Mouse (Mus musculus): ENCODE results near the gene Gm11077.

Gm11077 gene

DNA sequence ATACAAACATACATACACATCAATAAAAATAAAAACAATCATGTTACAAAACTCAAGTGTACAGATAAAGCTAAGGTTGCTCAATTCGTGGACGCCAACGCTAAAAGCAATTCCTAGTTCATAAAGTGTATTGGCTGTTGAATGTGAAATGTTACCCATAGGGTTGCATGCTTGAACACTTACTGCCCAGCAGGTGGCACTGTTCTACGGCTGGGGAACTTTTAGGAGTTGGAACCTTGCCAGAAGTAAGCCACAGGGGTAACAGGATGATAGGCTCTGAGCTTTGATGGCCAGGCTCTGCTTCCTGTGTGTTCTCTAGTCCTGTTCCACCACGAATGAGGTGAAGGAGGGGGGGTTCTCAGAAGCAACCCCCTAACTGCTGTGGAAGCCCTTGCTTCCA lies at the start of gene Gm11077:
Gene Gm11077 (plus strand): TSS at position 13 of the 400 bp plus-strand sequence.
- ChIA-PET CTCF (interaction anchor here in 1 of 4 experiments (1.5 kb wide), 1 partner anchor 14 kb away, joined by 3 read pairs; no protein-coding TSS in a partner anchor), POLR2A (interaction anchor here in 1 of 4 experiments (0.9 kb wide), 1 partner anchor 123 kb away, joined by 3 read pairs; no protein-coding TSS in a partner anchor)

DNA sequence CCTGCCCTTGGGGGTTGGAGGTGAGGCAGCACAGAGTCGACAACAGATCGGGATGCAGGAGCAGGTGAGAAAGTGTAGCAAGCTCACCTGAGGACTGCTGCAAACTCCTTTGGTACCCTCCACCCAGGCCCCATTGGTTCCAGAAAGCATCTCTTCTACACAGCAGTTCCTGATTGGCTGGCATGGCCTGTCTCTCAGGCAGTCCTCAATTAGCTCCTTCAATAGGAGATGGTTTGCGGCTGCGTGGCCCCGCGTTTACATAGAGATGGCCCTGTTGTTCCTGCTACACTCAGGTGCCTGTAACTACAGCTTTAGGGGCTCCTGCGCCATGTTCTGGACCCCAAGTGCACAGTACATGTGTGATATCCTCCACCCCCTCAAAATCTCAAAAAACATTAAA lies 48.4 kb upstream of the Gm11077 start:
- POLR2A ChIA-PET = interaction anchor here (0.5 to 4.1 kb wide), 10 partner anchors 9 to 230 kb away, joined by 3 to 35 read pairs (median 3); no protein-coding TSS in a partner anchor
- CTCF ChIA-PET = interaction anchor here in 2 of 4 experiments (0.6 to 0.8 kb wide), 5 partner anchors 11 to 86 kb away, joined by 3 to 5 read pairs (median 3); no protein-coding TSS in a partner anchor

DNA sequence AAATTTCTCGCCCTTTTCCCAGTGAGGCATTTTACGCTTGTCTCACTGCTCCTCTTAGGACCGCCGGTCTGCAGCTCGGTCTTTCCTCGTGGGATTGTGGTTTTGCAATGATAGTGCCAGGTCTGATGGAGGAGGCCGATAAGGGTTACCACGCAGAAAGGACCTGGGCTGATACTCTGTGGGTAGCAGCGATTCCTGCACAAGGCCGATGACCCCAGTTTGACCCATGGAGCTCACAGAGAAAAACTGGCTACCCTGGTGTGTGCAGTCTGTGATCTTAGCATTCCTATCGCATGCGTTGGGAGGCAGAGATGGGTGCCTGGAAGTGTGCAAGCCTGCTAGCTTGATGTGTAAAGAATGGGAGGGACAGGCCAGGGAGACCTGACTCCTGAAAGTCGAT lies 46.3 kb upstream of the Gm11077 start:
- ChIA-PET CTCF (interaction anchor here in 2 of 4 experiments (1.1 to 2.1 kb wide), 4 partner anchors 9 to 32 kb away, joined by 3 to 5 read pairs (median 4); no protein-coding TSS in a partner anchor), POLR2A (interaction anchor here in 2 of 4 experiments (0.6 to 1.8 kb wide), 7 partner anchors 14 to 482 kb away, joined by 3 to 5 read pairs (median 3); no protein-coding TSS in a partner anchor)

- ChIA-PET CTCF (interaction anchor here in 1 of 4 experiments (1.0 to 2.1 kb wide), 3 partner anchors 22 to 167 kb away, joined by 3 to 5 read pairs (median 3); no protein-coding TSS in a partner anchor), POLR2A (interaction anchor here in 3 of 4 experiments (0.6 to 1.8 kb wide), 5 partner anchors 14 to 163 kb away, joined by 3 to 9 read pairs (median 4); no protein-coding TSS in a partner anchor)
Observed at GRCm38 (mm10) chr6:140684403-140684802, 44.7 kb upstream of the Gm11077 start.

DNA sequence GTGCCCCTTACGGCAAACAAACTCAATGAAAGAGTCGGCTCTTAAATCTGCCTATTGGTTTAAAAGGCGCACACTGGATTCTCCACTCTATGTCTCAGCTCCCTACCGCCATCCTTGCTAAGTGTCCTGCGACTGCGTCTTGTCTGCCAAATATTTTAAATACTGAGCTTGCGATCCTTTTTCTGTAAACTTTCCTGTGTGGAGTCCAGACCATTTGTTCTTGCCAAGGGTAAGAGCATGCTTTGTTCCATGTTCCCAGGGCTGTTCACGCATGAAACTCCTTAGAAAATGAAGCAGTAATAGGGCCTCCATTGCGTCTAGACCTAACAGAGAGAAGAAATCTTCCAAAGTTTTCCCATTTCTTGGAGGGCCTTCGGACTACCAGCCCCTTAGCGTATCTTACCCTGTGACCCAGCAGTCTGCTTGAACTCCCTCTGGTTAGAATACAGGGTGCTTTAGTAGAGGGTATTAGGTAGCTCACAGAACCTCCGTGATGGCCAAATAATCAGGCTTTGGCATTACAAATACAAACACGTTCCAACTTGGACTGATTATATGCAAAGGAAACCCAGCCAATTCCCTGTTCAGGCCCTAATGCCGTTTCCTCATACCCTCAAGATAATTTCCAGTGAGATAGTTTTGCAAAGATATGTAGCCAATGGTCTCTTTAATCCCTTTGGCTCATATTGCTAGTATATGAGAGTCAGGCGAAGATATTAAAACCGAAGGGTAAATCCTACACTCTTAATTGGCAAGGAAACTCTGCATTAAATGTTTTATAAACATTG lies 39.3 kb upstream of the Gm11077 start:
- ChIA-PET CTCF (interaction anchor here in 2 of 4 experiments (0.5 to 0.8 kb wide), 2 partner anchors 23 kb away, joined by 3 read pairs; no protein-coding TSS in a partner anchor), POLR2A (interaction anchor here in 2 of 4 experiments (0.6 to 1.3 kb wide), 3 partner anchors 18 to 61 kb away, joined by 3 to 5 read pairs (median 3); no protein-coding TSS in a partner anchor)

- POLR2A ChIA-PET = interaction anchor here in 2 of 4 experiments (0.5 to 0.7 kb wide), 2 partner anchors 141 to 263 kb away, joined by 4 to 6 read pairs; no protein-coding TSS in a partner anchor
- CTCF ChIA-PET = interaction anchor here in 1 of 4 experiments (0.7 kb wide), 1 partner anchor 11 kb away, joined by 3 read pairs; no protein-coding TSS in a partner anchor
Observed at GRCm38 (mm10) chr6:140692160-140692559, 36.9 kb upstream of the Gm11077 start.

DNA sequence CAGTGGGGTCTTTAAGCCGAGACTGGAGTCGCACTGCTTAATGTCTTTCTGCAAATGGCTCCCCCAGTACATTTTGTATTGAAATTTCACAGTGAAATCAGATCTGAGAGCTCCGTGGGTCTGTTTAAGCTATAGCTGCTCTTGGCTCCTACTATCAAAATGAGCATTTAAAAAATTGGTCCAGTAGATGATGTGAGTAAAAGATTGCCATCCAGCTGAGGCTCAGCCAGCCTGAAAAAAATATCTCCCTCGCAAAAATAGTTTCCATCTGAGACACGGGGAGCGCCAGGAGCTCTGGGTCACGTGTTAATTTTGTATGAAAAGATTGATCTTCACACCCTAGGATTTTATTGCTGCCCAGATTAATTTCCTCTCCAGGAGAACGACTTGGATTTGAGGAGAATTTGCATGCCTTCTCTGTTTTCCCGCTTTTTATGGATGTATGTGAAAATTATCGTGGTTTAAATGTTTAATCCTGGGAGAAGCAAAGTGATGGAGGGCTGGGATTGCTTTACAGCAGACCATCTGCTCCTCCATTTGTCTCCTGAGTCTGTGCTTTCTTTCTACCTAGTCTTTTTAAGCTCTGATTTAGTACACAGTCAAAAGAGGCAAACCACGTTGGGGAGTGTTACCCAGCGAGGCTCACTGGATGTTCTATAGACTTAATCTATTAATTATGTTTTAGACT lies 32.7 kb upstream of the Gm11077 start:
- CTCF ChIA-PET = interaction anchor here in 1 of 4 experiments (1.7 kb wide), 1 partner anchor 11 kb away, joined by 3 read pairs; no protein-coding TSS in a partner anchor
- POLR2A ChIA-PET = interaction anchor here in 1 of 4 experiments (1.1 kb wide), 1 partner anchor 22 kb away, joined by 3 read pairs; no protein-coding TSS in a partner anchor

- POLR2A ChIA-PET = no interaction called here
Observed at GRCm38 (mm10) chr6:140697994-140698393, 31.1 kb upstream of the Gm11077 start.

DNA sequence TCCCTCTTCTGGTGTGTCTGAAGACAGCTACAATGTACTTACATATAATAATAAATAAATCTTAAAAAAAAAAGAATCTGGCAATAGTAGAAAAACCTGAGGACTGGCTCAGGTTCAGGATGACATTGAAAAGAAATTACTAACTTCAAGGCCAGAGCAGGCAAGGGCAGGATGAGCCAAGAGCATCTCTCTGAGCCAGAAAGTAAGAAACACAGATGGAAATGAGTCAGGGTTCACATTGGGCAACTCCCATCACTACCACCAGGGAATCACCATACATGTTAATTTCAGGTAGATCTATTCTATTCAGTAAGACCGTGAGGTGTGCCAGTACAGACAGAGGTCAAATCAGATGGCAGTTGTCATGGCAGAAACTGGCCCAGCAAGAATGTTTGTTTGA lies 30.5 kb upstream of the Gm11077 start:
- POLR2A ChIA-PET = interaction anchor here in 1 of 4 experiments (1.3 kb wide), 1 partner anchor 96 kb away, joined by 5 read pairs; no protein-coding TSS in a partner anchor

More at GRCm38 (mm10) chr6:140697994-140698393, 31.1 kb upstream of the Gm11077 start:
- CTCF ChIA-PET = interaction anchor here in 1 of 4 experiments (0.6 to 1.0 kb wide), 2 partner anchors 17 to 489 kb away, joined by 3 to 4 read pairs; no protein-coding TSS in a partner anchor

GRCm38 (mm10) chr6:140701259-140701658 lies 27.8 kb upstream of the Gm11077 start:
- ChIA-PET POLR2A (interaction anchor here in 2 of 4 experiments (0.5 to 1.1 kb wide), 2 partner anchors 17 to 119 kb away, joined by 3 read pairs; no protein-coding TSS in a partner anchor), CTCF (interaction anchor here in 2 of 4 experiments (1.0 to 1.8 kb wide), 4 partner anchors 11 to 184 kb away, joined by 3 to 4 read pairs (median 4); no protein-coding TSS in a partner anchor)

More for the DNA sequence above, 30.5 kb upstream of the Gm11077 start:
- CTCF ChIA-PET = interaction anchor here in 1 of 4 experiments (0.6 kb wide), 1 partner anchor 488 kb away, joined by 4 read pairs; no protein-coding TSS in a partner anchor

DNA sequence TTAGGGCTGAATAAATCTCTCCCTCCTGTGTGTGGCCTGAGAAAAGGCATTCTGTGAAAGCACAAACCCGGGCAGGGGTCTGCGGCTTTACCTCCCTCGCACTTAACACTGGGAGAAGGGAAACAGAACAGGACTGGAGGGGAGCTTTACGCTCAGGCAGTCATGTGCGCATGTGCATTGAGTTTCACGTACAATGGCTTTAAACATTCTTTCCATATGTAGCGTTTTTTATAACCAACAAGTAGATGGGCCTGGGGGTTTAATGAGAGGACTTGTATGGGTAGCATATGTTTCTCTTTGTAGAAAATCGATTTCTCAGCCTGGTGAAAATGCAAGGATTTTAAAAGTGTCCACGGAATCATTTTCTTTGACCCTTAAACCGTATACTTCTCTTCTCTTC lies 24.0 kb upstream of the Gm11077 start:
- POLR2A ChIA-PET = interaction anchor here in 2 of 4 experiments (0.5 to 1.3 kb wide), 4 partner anchors 16 to 271 kb away, joined by 3 read pairs; no protein-coding TSS in a partner anchor
- CTCF ChIA-PET = interaction anchor here in 2 of 4 experiments (0.7 to 1.1 kb wide), 2 partner anchors 10 to 44 kb away, joined by 3 to 5 read pairs; no protein-coding TSS in a partner anchor

DNA sequence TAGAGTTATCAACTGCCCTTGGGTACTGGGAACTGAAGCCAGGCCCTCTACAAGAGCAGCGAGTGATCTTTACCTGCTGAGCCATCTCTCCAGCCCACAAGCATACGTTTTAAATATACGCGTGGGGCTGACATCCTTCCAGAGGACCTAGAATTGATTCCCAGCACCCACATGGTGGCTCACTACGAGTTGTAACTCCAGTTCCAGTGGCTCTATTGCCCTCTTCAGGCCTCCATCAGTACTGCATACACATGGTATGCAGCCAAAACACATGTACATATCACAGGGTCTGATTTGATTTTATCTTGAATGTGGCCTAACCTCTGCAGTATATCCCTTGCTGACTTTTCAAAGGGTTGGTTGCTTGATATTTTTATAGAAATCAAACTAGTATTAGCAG lies 23.0 kb upstream of the Gm11077 start:
- ChIA-PET CTCF (interaction anchor here in 2 of 4 experiments (0.6 to 1.9 kb wide), 3 partner anchors 10 to 456 kb away, joined by 3 to 9 read pairs (median 4); no protein-coding TSS in a partner anchor), POLR2A (interaction anchor here in 1 of 4 experiments (1.3 kb wide), 2 partner anchors 15 to 40 kb away, joined by 3 to 4 read pairs; no protein-coding TSS in a partner anchor)

DNA sequence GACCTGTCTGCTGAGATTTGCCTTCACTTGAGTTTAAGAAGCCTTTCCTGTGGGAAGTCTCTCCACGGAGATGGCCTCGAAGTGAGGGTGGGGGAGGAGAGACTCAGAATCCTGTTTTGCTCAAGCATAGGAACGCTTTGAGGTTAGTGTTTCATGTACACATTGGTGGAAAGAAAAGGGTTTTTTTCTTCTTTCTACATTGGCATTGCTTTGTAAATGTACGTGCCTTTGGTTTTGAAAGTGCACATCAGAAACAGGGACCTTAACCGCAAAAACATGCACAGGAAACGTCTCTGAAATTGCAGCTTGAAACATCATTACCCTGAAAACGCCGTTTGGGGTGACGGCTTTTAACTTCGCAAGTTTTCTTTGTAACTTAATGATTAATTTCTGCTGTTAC lies 21.0 kb upstream of the Gm11077 start:
- POLR2A ChIA-PET = interaction anchor here in 2 of 4 experiments (1.4 to 1.5 kb wide), 3 partner anchors 27 to 55 kb away, joined by 3 to 6 read pairs (median 3); no protein-coding TSS in a partner anchor
- CTCF ChIA-PET = interaction anchor here in 1 of 4 experiments (1.1 to 1.9 kb wide), 2 partner anchors 8 to 236 kb away, joined by 3 to 9 read pairs; no protein-coding TSS in a partner anchor

GRCm38 (mm10) chr6:140709415-140710107 lies 19.5 kb upstream of the Gm11077 start:
- ChIA-PET POLR2A (interaction anchor here in 3 of 4 experiments (0.7 to 1.5 kb wide), 5 partner anchors 42 to 373 kb away, joined by 3 to 5 read pairs (median 4); no protein-coding TSS in a partner anchor), CTCF (interaction anchor here (0.6 to 1.6 kb wide), 12 partner anchors 24 to 776 kb away, joined by 3 to 5 read pairs (median 3); partner anchors contain the start of gene Plekha5 (in 1 of the 4))

- CTCF ChIA-PET = interaction anchor here (0.5 to 1.7 kb wide), 42 partner anchors 9 to 1131 kb away, joined by 3 to 12 read pairs (median 3); no protein-coding TSS in a partner anchor
- POLR2A ChIA-PET = interaction anchor here in 1 of 4 experiments (0.6 to 0.9 kb wide), 2 partner anchors 79 to 117 kb away, joined by 3 to 4 read pairs; no protein-coding TSS in a partner anchor
Observed at GRCm38 (mm10) chr6:140712754-140713153, 16.3 kb upstream of the Gm11077 start.

DNA sequence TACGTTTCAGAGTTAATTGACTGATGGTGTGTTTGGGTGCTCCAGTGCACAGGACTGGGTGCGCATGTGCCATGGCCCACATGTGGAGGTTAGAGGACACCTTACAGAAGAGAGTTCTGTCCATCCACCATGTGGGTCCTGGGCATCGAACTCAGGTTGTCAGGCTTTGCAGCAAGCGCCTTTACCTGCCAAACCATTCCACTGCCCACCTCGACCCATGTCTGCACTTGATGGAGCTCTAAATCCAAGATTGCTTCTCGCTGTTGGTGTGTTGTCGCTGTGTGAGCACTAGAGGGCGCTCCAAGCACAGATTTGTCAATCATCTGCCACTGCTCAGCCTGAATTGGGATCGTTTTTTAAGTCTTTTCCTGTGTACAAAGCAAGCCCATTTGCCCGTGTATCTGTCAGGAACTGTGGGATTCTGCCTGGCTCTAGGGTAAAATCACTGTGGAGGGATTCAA lies 14.1 kb upstream of the Gm11077 start:
- CTCF ChIA-PET = interaction anchor here (0.5 to 2.3 kb wide), 60 partner anchors 8 to 754 kb away, joined by 3 to 9 read pairs (median 4); partner anchors contain the start of gene Gm11077 (in 1 of the 4)

More for the DNA sequence above, 14.1 kb upstream of the Gm11077 start:
- POLR2A ChIA-PET = interaction anchor here in 2 of 4 experiments (0.5 to 1.0 kb wide), 2 partner anchors 18 to 401 kb away, joined by 3 read pairs; no protein-coding TSS in a partner anchor

All from embryonic stem cell, embryonic (primary cell).